Mouse (Mus musculus): ENCODE measurements at regions not wholly inside any gene's neighbourhood (a gene's known extent, or its start where the extent isn't known, plus 50 kb on each side); places are given as distances from the start of the nearest gene placed in this dataset.
"Not testable (repeated sequence)": the region's sequence is repeated elsewhere in the genome, so short reads cannot be mapped to it uniquely, and the experiment has no call there.

GRCm38 (mm10) chr12:9655794-9656193 lies 85.9 kb downstream of the Osr1 start:
- DNase-seq = no peak

GRCm38 (mm10) chr12:9656324-9656723 lies 86.4 kb downstream of the Osr1 start:
- no peak for DNase-seq

- no peak for DNase-seq
These were observed 87.4 kb downstream of the Osr1 start for GRCm38 (mm10) chr12:9657199-9657766.

- no peak for DNase-seq
These were observed 87.9 kb downstream of the Osr1 start for GRCm38 (mm10) chr12:9657793-9658192.

GRCm38 (mm10) chr12:9660299-9660698 lies 90.4 kb downstream of the Osr1 start:
- no peak for DNase-seq

- DNase-seq = no peak
These were observed 118.9 kb downstream of the Osr1 start for GRCm38 (mm10) chr12:9688776-9689175.

GRCm38 (mm10) chr12:9689541-9689940 lies 119.6 kb downstream of the Osr1 start:
- no peak for DNase-seq

- DNase-seq = no peak
These were observed 163.0 kb downstream of the Osr1 start for GRCm38 (mm10) chr12:9732921-9733320.

- no peak for DNase-seq
These were observed 174.9 kb downstream of the Osr1 start for GRCm38 (mm10) chr12:9744709-9745395.

- no peak for DNase-seq
These were observed 181.6 kb downstream of the Osr1 start for GRCm38 (mm10) chr12:9751261-9752078.

GRCm38 (mm10) chr12:9752079-9752450 lies 182.1 kb downstream of the Osr1 start:
- DNase-seq = no peak

GRCm38 (mm10) chr12:9756411-9756810 lies 186.5 kb downstream of the Osr1 start:
- no peak for DNase-seq

- no peak for DNase-seq
These were observed 190.9 kb downstream of the Osr1 start for GRCm38 (mm10) chr12:9760818-9761217.

GRCm38 (mm10) chr12:9762291-9762811 lies 192.4 kb downstream of the Osr1 start:
- not testable (repeated sequence) for DNase-seq

- DNase-seq = no peak
These were observed 192.9 kb downstream of the Osr1 start for GRCm38 (mm10) chr12:9762842-9763241.

GRCm38 (mm10) chr12:9770908-9771307 lies 201.0 kb downstream of the Osr1 start:
- DNase-seq = no peak

- DNase-seq = no peak
These were observed 203.0 kb downstream of the Osr1 start for GRCm38 (mm10) chr12:9772875-9773274.

- no peak for DNase-seq
These were observed 232.4 kb downstream of the Osr1 start for GRCm38 (mm10) chr12:9802284-9802683.

GRCm38 (mm10) chr12:9807406-9807805 lies 237.5 kb downstream of the Osr1 start:
- no peak for DNase-seq

- DNase-seq = no peak
These were observed 263.4 kb downstream of the Osr1 start for GRCm38 (mm10) chr12:9833273-9833672.

GRCm38 (mm10) chr12:9839198-9839845 lies 269.4 kb downstream of the Osr1 start:
- DNase-seq = no peak

- no peak for DNase-seq
These were observed 270.0 kb downstream of the Osr1 start for GRCm38 (mm10) chr12:9839949-9840348.

- DNase-seq = no peak
These were observed 277.1 kb downstream of the Osr1 start for GRCm38 (mm10) chr12:9847034-9847433.
